Mouse (Mus musculus): ENCODE data around the gene Trim25. TPM values are rescaled to one million over a fixed set of nuclear protein-coding genes. Genes with fewer than 3 reads are reported as not detected.

The Trim25 gene
- polyA plus RNA-seq (2012; rRNA removed): 21.9 and 53.6 TPM in 2 replicates

GRCm38 (mm10) chr11:88998974-88999722 is at the start of gene Trim25:
Trim25 (plus strand) TSS chr11:88999376.
- peak; percentile 95 for DNase-seq (ENCODE audit: low read depth, low spot score)
- under 1% methylated on average over 48 of the region's 48 CpGs for WGBS

- DNase-seq (ENCODE audit: low read depth, low spot score): no peak
- 80% methylated on average over 8 of the region's 8 CpGs for WGBS
These were observed 49.2 kb upstream of the Trim25 start for GRCm38 (mm10) chr11:88949802-88950639.

- DNase-seq (ENCODE audit: low read depth, low spot score): no peak
- WGBS: 64% methylated on average over 13 of the region's 13 CpGs
These were observed 48.4 kb upstream of the Trim25 start for GRCm38 (mm10) chr11:88950640-88951250.

GRCm38 (mm10) chr11:88951576-88951975 is 47.6 kb upstream of the Trim25 start:
- 94% methylated on average over 2 of the region's 2 CpGs for WGBS
- DNase-seq (ENCODE audit: low read depth, low spot score): no peak

- WGBS: 93% methylated on average over 5 of the region's 5 CpGs
- no peak for DNase-seq (ENCODE audit: low read depth, low spot score)
These were observed 47.1 kb upstream of the Trim25 start for GRCm38 (mm10) chr11:88952117-88952516.

- 59% methylated on average over 3 of the region's 3 CpGs for WGBS
These were observed 45.6 kb upstream of the Trim25 start for GRCm38 (mm10) chr11:88953582-88953981.

GRCm38 (mm10) chr11:88954803-88955202 is 44.4 kb upstream of the Trim25 start:
- no peak for DNase-seq (ENCODE audit: low read depth, low spot score)

More at GRCm38 (mm10) chr11:88953582-88953981, 45.6 kb upstream of the Trim25 start:
- DNase-seq (ENCODE audit: low read depth, low spot score): no peak

GRCm38 (mm10) chr11:88955217-88955969 is 43.8 kb upstream of the Trim25 start, which contains the start of gene Scpep1:
Scpep1 (minus strand) TSS chr11:88955465.
- WGBS: 3% methylated on average over 34 of the region's 34 CpGs
- DNase-seq (ENCODE audit: low read depth, low spot score): peak; percentile 87

More at GRCm38 (mm10) chr11:88954803-88955202, 44.4 kb upstream of the Trim25 start:
- WGBS: under 1% methylated on average over 4 of the region's 4 CpGs

- 71% methylated on average over 3 of the region's 3 CpGs for WGBS
- DNase-seq (ENCODE audit: low read depth, low spot score): no peak
These were observed 40.3 kb upstream of the Trim25 start for GRCm38 (mm10) chr11:88958851-88959250.

GRCm38 (mm10) chr11:88966881-88967361 is 32.3 kb upstream of the Trim25 start, which contains the start of gene Elobl:
Elobl (minus strand) TSS chr11:88966931.
- no peak for DNase-seq (ENCODE audit: low read depth, low spot score)
- WGBS: 87% methylated on average over 3 of the region's 3 CpGs

- 33% methylated on average over 2 of the region's 2 CpGs for WGBS
- DNase-seq (ENCODE audit: low read depth, low spot score): no peak
These were observed 28.9 kb upstream of the Trim25 start, which contains the start of gene Coil for GRCm38 (mm10) chr11:88970202-88970732. Coil (plus strand) TSS chr11:88970252.

- 1% methylated on average over 62 of the region's 62 CpGs for WGBS
- peak; percentile 81 for DNase-seq (ENCODE audit: low read depth, low spot score)
These were observed 25.1 kb upstream of the Trim25 start for GRCm38 (mm10) chr11:88973776-88974701.

GRCm38 (mm10) chr11:88976320-88976719 is 22.9 kb upstream of the Trim25 start:
- WGBS: 95% methylated on average over 2 of the region's 2 CpGs
- DNase-seq (ENCODE audit: low read depth, low spot score): no peak

- no peak for DNase-seq (ENCODE audit: low read depth, low spot score)
- WGBS: 93% methylated on average over 5 of the region's 5 CpGs
These were observed 22.0 kb upstream of the Trim25 start for GRCm38 (mm10) chr11:88977188-88977587.

- 81% methylated on average over 8 of the region's 8 CpGs for WGBS
These were observed 17.8 kb upstream of the Trim25 start for GRCm38 (mm10) chr11:88981337-88981736.

GRCm38 (mm10) chr11:88986616-88987015 is 12.6 kb upstream of the Trim25 start:
- WGBS: 85% methylated on average over 10 of the region's 10 CpGs
- no peak for DNase-seq (ENCODE audit: low read depth, low spot score)

More at GRCm38 (mm10) chr11:88981337-88981736, 17.8 kb upstream of the Trim25 start:
- no peak for DNase-seq (ENCODE audit: low read depth, low spot score)

GRCm38 (mm10) chr11:88988956-88989355 is 10.2 kb upstream of the Trim25 start:
- DNase-seq (ENCODE audit: low read depth, low spot score): no peak
- 76% methylated on average over 5 of the region's 5 CpGs for WGBS

- DNase-seq (ENCODE audit: low read depth, low spot score): no peak
- 56% methylated on average over 5 of the region's 5 CpGs for WGBS
These were observed 9.6 kb upstream of the Trim25 start for GRCm38 (mm10) chr11:88989530-88989929.

Data from large intestine, adult 2 months (tissue).